Mouse (Mus musculus): ENCODE measurements around the gene Nexmif.

- TF ChIP-seq CTCF (IDR thresholded peaks at IDR 0.05; ENCODE audit: control insufficient read depth, insufficient read depth, low read length) (no peak), POLR2A (IDR thresholded peaks at IDR 0.05; ENCODE audit: borderline replicate concordance, control insufficient read depth, low read depth, low read length) (no peak)
Observed at GRCm38 (mm10) chrX:104054848-104055247, 146.1 kb downstream of the Nexmif start.

Measured in bone marrow, adult 2 months (tissue).